Mouse (Mus musculus) adrenal gland, adult 8-10 months (tissue): ENCODE data around the gene Car14. TPM values are rescaled to one million over a fixed set of nuclear protein-coding genes. Genes with fewer than 3 reads are reported as not detected.

ENCODE experiments used
- DNase-seq: peaks from one replicate; pipeline ENCODE4 v3.0.0; 2022
- total RNA-seq, 4 experiments: library from RNA; stranded (reverse); gene quantifications; 2 replicates each; pipeline ENCODE4 v1.2.4; 2022

The Car14 gene
- total RNA-seq, 4 experiments from 2014 or later, result 0.22 to 2.4 (median 0.55) TPM; not detected in 1

GRCm38 (mm10) chr3:95851317-95851716 lies 53.2 kb downstream of the Car14 start:
- DNase-seq, result no peak

GRCm38 (mm10) chr3:95850611-95851010 lies 53.9 kb downstream of the Car14 start:
- no peak for DNase-seq

Other genes with a start within 250 kb of the Car14 start
- gene Mcl1, start 245.9 kb downstream of the Car14 start, total RNA-seq, result 100 to 1,000 TPM; 177 to 189 (median 179) TPM
- 10 to 100 TPM in 1 of 4 experiments, 1 to 10 TPM in 3; 4.3 to 10.2 (median 6.4) TPM for gene Adamtsl4, start 216.8 kb downstream of the Car14 start, total RNA-seq
- 100 to 1,000 TPM; 619 to 722 (median 665) TPM for gene Ecm1, start 165.1 kb downstream of the Car14 start, total RNA-seq
- gene Tars2, start 144.5 kb downstream of the Car14 start, total RNA-seq, result 10 to 100 TPM; 62.2 to 74.5 (median 65.2) TPM
- gene Rprd2, start 85.8 kb downstream of the Car14 start, total RNA-seq, result 10 to 100 TPM; 57.2 to 70.5 (median 57.7) TPM
- 10 to 100 TPM; 27.8 to 43.0 (median 35.6) TPM for gene Prpf3, start 48.8 kb downstream of the Car14 start, total RNA-seq
- gene Mrps21, start 33.2 kb downstream of the Car14 start, total RNA-seq, result 100 to 1,000 TPM; 192 to 303 (median 226) TPM
- gene Ciart, start 22.4 kb downstream of the Car14 start, total RNA-seq, result 10 to 100 TPM in 1 of 4 experiments, 1 to 10 TPM in 3; 3.6 to 12.3 (median 5.9) TPM
- gene BC028528, start 12.7 kb downstream of the Car14 start, total RNA-seq, result 10 to 100 TPM in 1 of 4 experiments, 1 to 10 TPM in 3; 8.0 to 10.5 (median 8.8) TPM
- 100 to 1,000 TPM; 114 to 155 (median 121) TPM for gene Aph1a, start 10.7 kb downstream of the Car14 start, total RNA-seq
- 10 to 100 TPM; 83.8 to 94.0 (median 88.4) TPM for gene Anp32e, start 24.6 kb upstream of the Car14 start, total RNA-seq
- 10 to 100 TPM; 16.8 to 33.6 (median 28.7) TPM for gene Plekho1, start 91.3 kb upstream of the Car14 start, total RNA-seq
- 10 to 100 TPM; 29.7 to 49.0 (median 34.9) TPM for gene Vps45, start 153.8 kb upstream of the Car14 start, total RNA-seq
- 10 to 100 TPM; 37.8 to 55.2 (median 47.2) TPM for gene Otud7b, start 199.8 kb upstream of the Car14 start, total RNA-seq